Mouse (Mus musculus): ENCODE measurements around the gene Cabp2. TPM values are rescaled to one million over a fixed set of nuclear protein-coding genes. Genes with fewer than 3 reads are reported as not detected.

Gene Cabp2
- polyA plus RNA-seq, 1 experiment, result not detected

GRCm38 (mm10) chr19:4080511-4081009, 818 bp upstream of the Cabp2 start:
- TF ChIP-seq CTCF (IDR thresholded peaks at IDR 0.05; ENCODE audit: borderline replicate concordance, insufficient read depth, low read length) (no peak), POLR2A (IDR thresholded peaks at IDR 0.05; ENCODE audit: low read depth, low read length) (no peak)
- Histone ChIP-seq H3K4me1 (ENCODE audit: control insufficient read depth, insufficient read depth, low read length) (no peaks in the 10 kb centered on the region), H3K27ac (ENCODE audit: insufficient read depth, low read length) (no peak overlapping the region), H3K4me3 (ENCODE audit: insufficient read depth, low read length) (no peak overlapping the region)

- Histone ChIP-seq H3K4me1 (ENCODE audit: control insufficient read depth, insufficient read depth, low read length) (no peaks in the 10 kb centered on the region), H3K4me3 (ENCODE audit: insufficient read depth, low read length) (no peak overlapping the region), H3K27ac (ENCODE audit: insufficient read depth, low read length) (no peak overlapping the region)
- TF ChIP-seq CTCF (IDR thresholded peaks at IDR 0.05; ENCODE audit: borderline replicate concordance, insufficient read depth, low read length), result no peak
- TF ChIP-seq POLR2A (IDR thresholded peaks at IDR 0.05; ENCODE audit: low read depth, low read length), result no peak
These were observed 1.0 kb downstream of the Cabp2 start for GRCm38 (mm10) chr19:4082219-4082965.

GRCm38 (mm10) chr19:4083316-4083715, 1.9 kb downstream of the Cabp2 start:
- Histone ChIP-seq H3K4me1 (ENCODE audit: control insufficient read depth, insufficient read depth, low read length) (no peaks in the 10 kb centered on the region), H3K4me3 (ENCODE audit: insufficient read depth, low read length) (no peak overlapping the region), H3K27ac (ENCODE audit: insufficient read depth, low read length) (no peak overlapping the region)
- TF ChIP-seq CTCF (IDR thresholded peaks at IDR 0.05; ENCODE audit: borderline replicate concordance, insufficient read depth, low read length) (no peak), POLR2A (IDR thresholded peaks at IDR 0.05; ENCODE audit: low read depth, low read length) (no peak)

GRCm38 (mm10) chr19:4083826-4084225, 2.4 kb downstream of the Cabp2 start:
- Histone ChIP-seq H3K27ac (ENCODE audit: insufficient read depth, low read length) (no peak overlapping the region), H3K4me3 (ENCODE audit: insufficient read depth, low read length) (no peak overlapping the region)
- TF ChIP-seq POLR2A (IDR thresholded peaks at IDR 0.05; ENCODE audit: low read depth, low read length), result no peak
- TF ChIP-seq CTCF (IDR thresholded peaks at IDR 0.05; ENCODE audit: borderline replicate concordance, insufficient read depth, low read length), result no peak

GRCm38 (mm10) chr19:4084984-4085383, 3.6 kb downstream of the Cabp2 start:
- TF ChIP-seq CTCF (IDR thresholded peaks at IDR 0.05; ENCODE audit: borderline replicate concordance, insufficient read depth, low read length) (no peak), POLR2A (IDR thresholded peaks at IDR 0.05; ENCODE audit: low read depth, low read length) (no peak)
- no peaks in the 10 kb centered on the region for H3K4me1 ChIP-seq (ENCODE audit: control insufficient read depth, insufficient read depth, low read length)
- H3K27ac ChIP-seq (ENCODE audit: insufficient read depth, low read length), result no peak overlapping the region
- no peak overlapping the region for H3K4me3 ChIP-seq (ENCODE audit: insufficient read depth, low read length)

More at GRCm38 (mm10) chr19:4083826-4084225, 2.4 kb downstream of the Cabp2 start:
- H3K4me1 ChIP-seq (ENCODE audit: control insufficient read depth, insufficient read depth, low read length), result no peaks in the 10 kb centered on the region

GRCm38 (mm10) chr19:4086156-4086555, 4.8 kb downstream of the Cabp2 start:
- no peak for TF ChIP-seq CTCF (IDR thresholded peaks at IDR 0.05; ENCODE audit: borderline replicate concordance, insufficient read depth, low read length)
- no peak for TF ChIP-seq POLR2A (IDR thresholded peaks at IDR 0.05; ENCODE audit: low read depth, low read length)
- no peak overlapping the region for H3K4me3 ChIP-seq (ENCODE audit: insufficient read depth, low read length)
- no peaks in the 10 kb centered on the region for H3K4me1 ChIP-seq (ENCODE audit: control insufficient read depth, insufficient read depth, low read length)
- H3K27ac ChIP-seq (ENCODE audit: insufficient read depth, low read length), result no peak overlapping the region

GRCm38 (mm10) chr19:4087090-4087489, 5.7 kb downstream of the Cabp2 start:
- no peak for TF ChIP-seq CTCF (IDR thresholded peaks at IDR 0.05; ENCODE audit: borderline replicate concordance, insufficient read depth, low read length)
- no peak for TF ChIP-seq POLR2A (IDR thresholded peaks at IDR 0.05; ENCODE audit: low read depth, low read length)
- Histone ChIP-seq H3K27ac (ENCODE audit: insufficient read depth, low read length) (no peak overlapping the region), H3K4me1 (ENCODE audit: control insufficient read depth, insufficient read depth, low read length) (no peaks in the 10 kb centered on the region), H3K4me3 (ENCODE audit: insufficient read depth, low read length) (no peak overlapping the region)

- TF ChIP-seq CTCF (IDR thresholded peaks at IDR 0.05; ENCODE audit: borderline replicate concordance, insufficient read depth, low read length), result no peak
- Histone ChIP-seq H3K4me1 (ENCODE audit: control insufficient read depth, insufficient read depth, low read length) (no peaks in the 10 kb centered on the region), H3K4me3 (ENCODE audit: insufficient read depth, low read length) (no peak overlapping the region), H3K27ac (ENCODE audit: insufficient read depth, low read length) (no peak overlapping the region)
These were observed 6.8 kb downstream of the Cabp2 start for GRCm38 (mm10) chr19:4088146-4088545.

GRCm38 (mm10) chr19:4089128-4089527, 7.8 kb downstream of the Cabp2 start:
- Histone ChIP-seq H3K27ac (ENCODE audit: insufficient read depth, low read length) (no peak overlapping the region), H3K4me1 (ENCODE audit: control insufficient read depth, insufficient read depth, low read length) (no peaks in the 10 kb centered on the region), H3K4me3 (ENCODE audit: insufficient read depth, low read length) (no peak overlapping the region)
- no peak for TF ChIP-seq CTCF (IDR thresholded peaks at IDR 0.05; ENCODE audit: borderline replicate concordance, insufficient read depth, low read length)
- no peak for TF ChIP-seq POLR2A (IDR thresholded peaks at IDR 0.05; ENCODE audit: low read depth, low read length)

GRCm38 (mm10) chr19:4090446-4090845, 9.1 kb downstream of the Cabp2 start:
- no peak overlapping the region for H3K27ac ChIP-seq (ENCODE audit: insufficient read depth, low read length)
- H3K4me3 ChIP-seq (ENCODE audit: insufficient read depth, low read length), result no peak overlapping the region
- H3K4me1 ChIP-seq (ENCODE audit: control insufficient read depth, insufficient read depth, low read length), result no peaks in the 10 kb centered on the region
- no peak for TF ChIP-seq CTCF (IDR thresholded peaks at IDR 0.05; ENCODE audit: borderline replicate concordance, insufficient read depth, low read length)
- no peak for TF ChIP-seq POLR2A (IDR thresholded peaks at IDR 0.05; ENCODE audit: low read depth, low read length)
